In the genomic region with DNA sequence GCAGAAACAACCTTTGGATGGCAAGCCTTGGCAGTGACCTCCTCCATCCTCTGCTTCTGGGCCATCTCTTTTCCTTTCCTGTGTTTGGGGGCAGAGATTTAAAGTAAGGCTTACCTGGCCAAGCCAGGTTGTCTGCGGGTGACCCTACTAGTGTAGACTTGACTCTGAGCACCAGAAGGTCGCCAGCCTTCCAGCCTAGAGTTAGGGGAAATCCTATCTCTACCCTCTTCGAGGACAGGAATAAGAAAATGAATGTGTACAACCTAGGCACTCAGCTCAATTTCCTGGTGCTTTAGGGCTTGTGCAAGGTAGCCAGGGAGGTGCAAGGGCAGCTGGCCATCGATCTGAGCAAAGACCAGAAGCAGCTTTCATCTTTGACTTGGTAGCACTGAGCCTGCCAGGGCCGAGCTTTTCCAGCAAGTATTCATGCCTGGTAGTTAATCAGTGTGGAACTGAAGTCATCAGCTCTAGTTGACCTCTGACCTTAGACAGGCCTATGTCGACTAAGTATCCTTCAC, we compare ENCODE assay signal across 11 mouse cellular contexts. TPM values are rescaled to one million over a fixed set of nuclear protein-coding genes. Genes with fewer than 3 reads are reported as not detected.
A peak's percentile ranks its signal among the peaks of the same experiment; 100 is the strongest.
DNase-seq lines count a peak whose midpoint lies in the region; ATAC-seq lines count a peak whose summit lies in the region.
"Had no signal": no experiment of that assay in that cellular context is flagged by ENCODE, and none has a peak within 500 bp of the region (broad histone marks: within the 10 kb centered on the region; RNA-seq: fewer than 3 reads in every experiment).

No protein-coding gene starts in this region.

- peaks cover 71% of the 10 kb centered on the region for H3K27me3 ChIP-seq in hindbrain, embryonic 11.5 days (ENCODE audit: control insufficient read depth, insufficient read depth, low read length)
- H3K27me3 ChIP-seq in midbrain, embryonic 16.5 days (ENCODE audit: control insufficient read depth, insufficient read depth, low read depth, low read length), result peaks cover 52% of the 10 kb centered on the region
- peaks cover 84% of the 10 kb centered on the region for H3K27me3 ChIP-seq in heart, embryonic 11.5 days (ENCODE audit: control insufficient read depth, insufficient read depth, low read length)

- peak overlapping the region; percentile 86 for H3K27ac ChIP-seq in hindbrain, embryonic 11.5 days (ENCODE audit: low read depth, low read length)
- peak overlapping the region; percentile 86 for H3K27ac ChIP-seq in midbrain, embryonic 16.5 days (ENCODE audit: low read length)
- H3K27ac ChIP-seq in heart, embryonic 11.5 days (ENCODE audit: low read depth, low read length), result no peak overlapping the region
- H3K27ac ChIP-seq: kidney, embryonic 15.5 days had no signal

- 14% methylated on average over 6 of the region's 6 CpGs for WGBS in hindbrain, embryonic 11.5 days
- 22% methylated on average over 6 of the region's 6 CpGs for WGBS in midbrain, embryonic 16.5 days
- 15% methylated on average over 6 of the region's 6 CpGs for WGBS in heart, embryonic 11.5 days (ENCODE audit: insufficient replicate concordance)

- peak overlapping the region; percentile 64 for H3K9ac ChIP-seq in hindbrain, embryonic 11.5 days (ENCODE audit: low read depth, low read length)
- H3K9ac ChIP-seq in midbrain, embryonic 16.5 days (ENCODE audit: low read depth, low read length), result peak overlapping the region; percentile 61
- H3K9ac ChIP-seq in heart, embryonic 11.5 days (ENCODE audit: low read depth, low read length), result no peak overlapping the region
- H3K9ac ChIP-seq: kidney, embryonic 15.5 days had no signal

- H3K36me3 ChIP-seq in hindbrain, embryonic 11.5 days (ENCODE audit: control insufficient read depth, insufficient read depth, low read length), result no peaks in the 10 kb centered on the region
- no peaks in the 10 kb centered on the region for H3K36me3 ChIP-seq in midbrain, embryonic 16.5 days (ENCODE audit: control insufficient read depth, insufficient read depth, low read length)
- no peaks in the 10 kb centered on the region for H3K36me3 ChIP-seq in heart, embryonic 11.5 days (ENCODE audit: control insufficient read depth, insufficient read depth, low read length)
- H3K36me3 ChIP-seq: kidney, embryonic 15.5 days had no signal

- no peak for ATAC-seq in hindbrain, embryonic 11.5 days (ENCODE audit: low FRiP score)
- ATAC-seq in midbrain, embryonic 16.5 days, result no peak
- ATAC-seq in heart, embryonic 11.5 days (replicated peaks; ENCODE audit: insufficient number of reproducible peaks, low FRiP score, low TSS enrichment), result no peak

- H3K9me3 ChIP-seq in hindbrain, embryonic 11.5 days (ENCODE audit: control insufficient read depth, low read length), result no peaks in the 10 kb centered on the region
- no peaks in the 10 kb centered on the region for H3K9me3 ChIP-seq in midbrain, embryonic 16.5 days (replicated peaks; ENCODE audit: control insufficient read depth, low read length, poor library complexity, severe bottlenecking)
- no peaks in the 10 kb centered on the region for H3K9me3 ChIP-seq in heart, embryonic 11.5 days (replicated peaks; ENCODE audit: control insufficient read depth, low read length)
- H3K9me3 ChIP-seq: kidney, embryonic 15.5 days had no signal

- DNase-seq in cerebellum, adult 18-20 months, result peak; percentile 50 to 61
- DNase-seq in cerebellum, postnatal 25 days, result peak; percentile 55 to 73
- DNase-seq in hindbrain, embryonic 11.5 days (ENCODE audit: low spot score), result no peak
- no peak for DNase-seq in frontal cortex, postnatal 36 days (ENCODE audit: low spot score in 2 of 2)
- DNase-seq in right cerebral cortex, postnatal 4 days, result no peak
- DNase-seq: gastrocnemius, postnatal 36 days; liver; lung, postnatal 10 days had no signal

- H3K4me3 ChIP-seq in hindbrain, embryonic 11.5 days (ENCODE audit: low read depth, low read length), result peak overlapping the region; percentile 34
- H3K4me3 ChIP-seq in midbrain, embryonic 16.5 days (ENCODE audit: low read depth, low read length), result peak overlapping the region; percentile 29
- H3K4me3 ChIP-seq in heart, embryonic 11.5 days (ENCODE audit: low read depth, low read length), result no peak overlapping the region
- H3K4me3 ChIP-seq: kidney, embryonic 15.5 days had no signal

- H3K4me2 ChIP-seq in hindbrain, embryonic 11.5 days (replicated peaks; ENCODE audit: low read depth, low read length), result peak overlapping the region; percentile 34
- peak overlapping the region; percentile 35 for H3K4me2 ChIP-seq in midbrain, embryonic 16.5 days (ENCODE audit: low read length)
- no peak overlapping the region for H3K4me2 ChIP-seq in heart, embryonic 11.5 days
- H3K4me2 ChIP-seq: kidney, embryonic 15.5 days had no signal

- peaks cover 3% of the 10 kb centered on the region; the same call in 1 of the 2 replicates for H3K4me1 ChIP-seq in hindbrain, embryonic 11.5 days (replicated peaks; ENCODE audit: control insufficient read depth, insufficient read depth, low read length)
- no peaks in the 10 kb centered on the region for H3K4me1 ChIP-seq in midbrain, embryonic 16.5 days (ENCODE audit: control insufficient read depth, insufficient read depth, low read length)
- no peaks in the 10 kb centered on the region for H3K4me1 ChIP-seq in heart, embryonic 11.5 days (ENCODE audit: control insufficient read depth, insufficient read depth, low read length)

RNA-seq across cellular contexts. Expression of gene Zic1, which starts 4.6 kb away (rescaled TPM):
- 18.2 and 23.8 TPM in 2 replicates for polyA plus RNA-seq in hindbrain, embryonic 11.5 days (2014; fragmentation: Nextera tagmentation; extraction: Ambion mirVana)
- 9.1 and 20.6 TPM in 2 replicates for polyA plus RNA-seq in midbrain, embryonic 16.5 days (2015; fragmentation: Nextera tagmentation; extraction: Ambion mirVana)
- polyA plus RNA-seq in heart, embryonic 11.5 days (2014; fragmentation: Nextera tagmentation; extraction: Ambion mirVana), result 0.07 TPM in 1 of 2 replicates, not detected in the other
- polyA plus RNA-seq: kidney, embryonic 15.5 days had no signal

RNA-seq across cellular contexts. Expression of gene Zic4, which starts 8.0 kb away (rescaled TPM):
- 32.8 and 36.5 TPM in 2 replicates for polyA plus RNA-seq in hindbrain, embryonic 11.5 days (2014; fragmentation: Nextera tagmentation; extraction: Ambion mirVana)
- 55.8 and 154 TPM in 2 replicates for polyA plus RNA-seq in midbrain, embryonic 16.5 days (2015; fragmentation: Nextera tagmentation; extraction: Ambion mirVana)
- polyA plus RNA-seq in heart, embryonic 11.5 days (2014; fragmentation: Nextera tagmentation; extraction: Ambion mirVana), result 0.23 TPM in 1 of 2 replicates, not detected in the other
- polyA plus RNA-seq: kidney, embryonic 15.5 days had no signal

Comparison
In these comparisons a context has a peak if more than half of its experiments do, and no peak if none do; other contexts are left out.
1. DNase-seq: peak in cerebellum, adult 18-20 months (2 of 2) and cerebellum, postnatal 25 days (2 of 2); none in hindbrain, embryonic 11.5 days (single experiment), frontal cortex, postnatal 36 days (0 of 2) and right cerebral cortex, postnatal 4 days (single experiment).
2. RNA of gene Zic4, which starts 8.0 kb away (polyA plus RNA-seq): 55.8 to 154 TPM in midbrain, embryonic 16.5 days and 32.8 to 36.5 TPM in hindbrain, embryonic 11.5 days; 0.23 TPM in heart, embryonic 11.5 days; every median in the first group is over 10 times any median in the second.